In genomic region chr16:35569758-35570157, GRCm38 (mm10) we compare ENCODE assay signal across 16 mouse cellular contexts. TPM values are rescaled to one million over a fixed set of nuclear protein-coding genes. Genes with fewer than 3 reads are reported as not detected.
DNase-seq lines count a peak whose midpoint lies in the region; ATAC-seq and TF ChIP-seq lines count a peak whose summit lies in the region.
"Had no signal": no experiment of that assay in that cellular context is flagged by ENCODE, and none has a peak within 500 bp of the region (broad histone marks: within the 10 kb centered on the region; RNA-seq: fewer than 3 reads in every experiment).

No protein-coding gene starts in this region.

- ATAC-seq in forebrain, embryonic 12.5 days (ENCODE audit: low FRiP score), result no peak
- no peak for ATAC-seq in forebrain, embryonic 11.5 days (replicated peaks; ENCODE audit: low FRiP score)
- peak; percentile 83 for ATAC-seq in kidney, embryonic 16.5 days (ENCODE audit: low FRiP score, low TSS enrichment)
- ATAC-seq in midbrain, embryonic 13.5 days, result no peak
- no peak for ATAC-seq in midbrain, embryonic 16.5 days
- ATAC-seq in lung, postnatal 0 days, result peak; percentile 68

- H3K9me3 ChIP-seq in forebrain, embryonic 12.5 days, result no peaks in the 10 kb centered on the region
- no peaks in the 10 kb centered on the region for H3K9me3 ChIP-seq in forebrain, embryonic 11.5 days (ENCODE audit: control insufficient read depth, low read length)
- H3K9me3 ChIP-seq in kidney, embryonic 16.5 days (ENCODE audit: low read length), result no peaks in the 10 kb centered on the region
- no peaks in the 10 kb centered on the region for H3K9me3 ChIP-seq in midbrain, embryonic 13.5 days
- H3K9me3 ChIP-seq in midbrain, embryonic 16.5 days (replicated peaks; ENCODE audit: control insufficient read depth, low read length, poor library complexity, severe bottlenecking), result no peaks in the 10 kb centered on the region
- H3K9me3 ChIP-seq in lung, postnatal 0 days (ENCODE audit: low read length), result no peaks in the 10 kb centered on the region

- H3K4me1 ChIP-seq in forebrain, embryonic 12.5 days, result peaks cover 87% of the 10 kb centered on the region
- H3K4me1 ChIP-seq in forebrain, embryonic 11.5 days (replicated peaks; ENCODE audit: control insufficient read depth, insufficient read depth, low read length), result peaks cover 18% of the 10 kb centered on the region
- H3K4me1 ChIP-seq in kidney, embryonic 16.5 days (ENCODE audit: insufficient read depth, low read length), result peaks cover 8% of the 10 kb centered on the region
- H3K4me1 ChIP-seq in kidney, adult 2 months (ENCODE audit: control insufficient read depth, insufficient read depth, low read length), result no peaks in the 10 kb centered on the region
- peaks cover 70% of the 10 kb centered on the region for H3K4me1 ChIP-seq in midbrain, embryonic 13.5 days (replicated peaks)
- peaks cover 14% of the 10 kb centered on the region for H3K4me1 ChIP-seq in midbrain, embryonic 16.5 days (ENCODE audit: control insufficient read depth, insufficient read depth, low read length)
- H3K4me1 ChIP-seq in lung, postnatal 0 days (ENCODE audit: insufficient read depth, low read depth, low read length), result no peaks in the 10 kb centered on the region

- H3K27me3 ChIP-seq in forebrain, embryonic 12.5 days, result no peaks in the 10 kb centered on the region
- H3K27me3 ChIP-seq in forebrain, embryonic 11.5 days (ENCODE audit: control insufficient read depth, insufficient read depth, low read length), result no peaks in the 10 kb centered on the region
- no peaks in the 10 kb centered on the region for H3K27me3 ChIP-seq in kidney, embryonic 16.5 days (ENCODE audit: insufficient read depth, low read length)
- H3K27me3 ChIP-seq in kidney, adult 2 months (replicated peaks; ENCODE audit: control insufficient read depth, insufficient read depth, low read length), result no peaks in the 10 kb centered on the region
- no peaks in the 10 kb centered on the region for H3K27me3 ChIP-seq in midbrain, embryonic 13.5 days
- no peaks in the 10 kb centered on the region for H3K27me3 ChIP-seq in midbrain, embryonic 16.5 days (ENCODE audit: control insufficient read depth, insufficient read depth, low read depth, low read length)
- no peaks in the 10 kb centered on the region for H3K27me3 ChIP-seq in lung, postnatal 0 days (replicated peaks; ENCODE audit: insufficient read depth, low read length)

- TF ChIP-seq CTCF in kidney, adult 2 months (conservative IDR thresholded peaks at IDR 0.05; ENCODE audit: insufficient read depth, insufficient read length, low read depth, low read length), result no peak
- no peak for TF ChIP-seq CTCF in lung, postnatal 0 days (IDR thresholded peaks at IDR 0.05)

- TF ChIP-seq POLR2A in kidney, adult 2 months (IDR thresholded peaks at IDR 0.05; ENCODE audit: low read depth, low read length), result no peak

- peak overlapping the region; percentile 43; the same call in 1 of the 2 replicates for H3K27ac ChIP-seq in forebrain, embryonic 12.5 days
- H3K27ac ChIP-seq in forebrain, embryonic 11.5 days (ENCODE audit: low read depth, low read length), result no peak overlapping the region
- H3K27ac ChIP-seq in kidney, embryonic 16.5 days (ENCODE audit: low read length), result no peak overlapping the region
- no peak overlapping the region for H3K27ac ChIP-seq in kidney, adult 2 months (ENCODE audit: insufficient read depth, low read depth, low read length)
- H3K27ac ChIP-seq in midbrain, embryonic 13.5 days, result peak overlapping the region; percentile 57
- H3K27ac ChIP-seq in midbrain, embryonic 16.5 days (ENCODE audit: low read length), result no peak overlapping the region
- H3K27ac ChIP-seq in lung, postnatal 0 days (ENCODE audit: low read length), result no peak overlapping the region

- H3K9ac ChIP-seq in forebrain, embryonic 12.5 days, result no peak overlapping the region
- H3K9ac ChIP-seq in forebrain, embryonic 11.5 days (ENCODE audit: low read length), result no peak overlapping the region
- H3K9ac ChIP-seq in kidney, embryonic 16.5 days (replicated peaks; ENCODE audit: low read length), result no peak overlapping the region
- no peak overlapping the region; the same call in 1 of the 2 replicates for H3K9ac ChIP-seq in midbrain, embryonic 13.5 days (replicated peaks)
- H3K9ac ChIP-seq in midbrain, embryonic 16.5 days (ENCODE audit: low read depth, low read length), result no peak overlapping the region
- no peak overlapping the region for H3K9ac ChIP-seq in lung, postnatal 0 days (replicated peaks; ENCODE audit: low read depth)

- no peak overlapping the region for H3K4me3 ChIP-seq in forebrain, embryonic 12.5 days (replicated peaks)
- no peak overlapping the region for H3K4me3 ChIP-seq in forebrain, embryonic 11.5 days (ENCODE audit: low read depth, low read length)
- no peak overlapping the region for H3K4me3 ChIP-seq in kidney, embryonic 16.5 days (ENCODE audit: low read length)
- H3K4me3 ChIP-seq in kidney, adult 2 months (ENCODE audit: insufficient read depth, low read depth, low read length), result no peak overlapping the region
- no peak overlapping the region for H3K4me3 ChIP-seq in midbrain, embryonic 13.5 days (replicated peaks)
- no peak overlapping the region for H3K4me3 ChIP-seq in midbrain, embryonic 16.5 days (ENCODE audit: low read depth, low read length)
- H3K4me3 ChIP-seq in lung, postnatal 0 days (ENCODE audit: low read depth, low read length), result no peak overlapping the region

- WGBS in forebrain, embryonic 12.5 days, result 63% methylated on average over 9 of the region's 9 CpGs
- WGBS in forebrain, embryonic 11.5 days, result 69% methylated on average over 9 of the region's 9 CpGs
- 20% methylated on average over 9 of the region's 9 CpGs for WGBS in kidney, embryonic 16.5 days
- 37% methylated on average over 9 of the region's 9 CpGs for WGBS in kidney, adult 2 months
- WGBS in midbrain, embryonic 13.5 days, result 34% methylated on average over 9 of the region's 9 CpGs
- 23% methylated on average over 9 of the region's 9 CpGs for WGBS in midbrain, embryonic 16.5 days
- WGBS in lung, postnatal 0 days, result 33% methylated on average over 9 of the region's 9 CpGs

- TF ChIP-seq EP300 in lung, postnatal 0 days (IDR thresholded peaks at IDR 0.05), result no peak

- no peak for DNase-seq in forebrain, embryonic 11.5 days (ENCODE audit: low spot score)
- no peak for DNase-seq in kidney, adult 2 months
- DNase-seq in lung, postnatal 0 days (ENCODE audit: low spot score), result peak; percentile 43
- no peak for DNase-seq in thymus, postnatal 4 days
- DNase-seq: adrenal gland, postnatal 14 days; cerebellum, adult 8-10 months; gastrocnemius, postnatal 25 days; heart, postnatal 36 days; kidney, adult 9 months; liver; right cerebral cortex, postnatal 4 days; thymus, adult 18-20 months had no signal

- no peaks in the 10 kb centered on the region for H3K36me3 ChIP-seq in forebrain, embryonic 12.5 days (replicated peaks)
- no peaks in the 10 kb centered on the region for H3K36me3 ChIP-seq in forebrain, embryonic 11.5 days (ENCODE audit: control insufficient read depth, insufficient read depth, low read length)
- no peaks in the 10 kb centered on the region for H3K36me3 ChIP-seq in kidney, embryonic 16.5 days (ENCODE audit: insufficient read depth, low read length)
- H3K36me3 ChIP-seq in kidney, adult 2 months (ENCODE audit: control insufficient read depth, insufficient read depth, low read length), result no peaks in the 10 kb centered on the region
- H3K36me3 ChIP-seq in midbrain, embryonic 13.5 days, result no peaks in the 10 kb centered on the region
- no peaks in the 10 kb centered on the region for H3K36me3 ChIP-seq in midbrain, embryonic 16.5 days (ENCODE audit: control insufficient read depth, insufficient read depth, low read length)
- no peaks in the 10 kb centered on the region for H3K36me3 ChIP-seq in lung, postnatal 0 days (ENCODE audit: insufficient read depth, low read length)

- no peak overlapping the region for H3K4me2 ChIP-seq in forebrain, embryonic 12.5 days
- no peak overlapping the region for H3K4me2 ChIP-seq in forebrain, embryonic 11.5 days (ENCODE audit: low read depth, low read length, severe bottlenecking)
- H3K4me2 ChIP-seq in kidney, embryonic 16.5 days (replicated peaks; ENCODE audit: low read depth, low read length), result no peak overlapping the region
- H3K4me2 ChIP-seq in midbrain, embryonic 13.5 days (replicated peaks), result no peak overlapping the region
- no peak overlapping the region for H3K4me2 ChIP-seq in midbrain, embryonic 16.5 days (ENCODE audit: low read length)
- no peak overlapping the region for H3K4me2 ChIP-seq in lung, postnatal 0 days (replicated peaks; ENCODE audit: low read depth, low read length)

RNA-seq across cellular contexts. Expression of gene Sema5b, which starts 28.8 kb away (rescaled TPM):
- polyA plus RNA-seq in forebrain, embryonic 12.5 days (2016; fragmentation: Nextera tagmentation; extraction: Ambion mirVana), result 55.7 and 59.5 TPM in 2 replicates
- polyA plus RNA-seq in forebrain, embryonic 11.5 days (2014; fragmentation: Nextera tagmentation; extraction: Ambion mirVana), result 58.0 and 62.6 TPM in 2 replicates
- 6.4 and 7.3 TPM in 2 replicates for polyA plus RNA-seq in kidney, embryonic 16.5 days (2015; fragmentation: Nextera tagmentation; extraction: Ambion mirVana)
- polyA plus RNA-seq in kidney, adult 2 months (2012; rRNA removed), result 1.4 and 1.9 TPM in 2 replicates
- polyA plus RNA-seq in midbrain, embryonic 13.5 days (2015; fragmentation: Nextera tagmentation; extraction: Ambion mirVana), result 36.9 and 43.6 TPM in 2 replicates
- polyA plus RNA-seq in midbrain, embryonic 16.5 days (2015; fragmentation: Nextera tagmentation; extraction: Ambion mirVana), result 17.5 and 18.0 TPM in 2 replicates
- polyA plus RNA-seq in lung, postnatal 0 days (2015; fragmentation: Nextera tagmentation; extraction: Ambion mirVana), result 0.60 and 0.92 TPM in 2 replicates

Comparison
In these comparisons a context has a peak if more than half of its experiments do, and no peak if none do; other contexts are left out.
1. H3K27ac ChIP-seq: peak in forebrain, embryonic 12.5 days (single experiment) and midbrain, embryonic 13.5 days (single experiment); none in forebrain, embryonic 11.5 days (single experiment), kidney, embryonic 16.5 days (single experiment), kidney, adult 2 months (single experiment), midbrain, embryonic 16.5 days (single experiment) and lung, postnatal 0 days (single experiment).
2. ATAC-seq: peak in kidney, embryonic 16.5 days (single experiment) and lung, postnatal 0 days (single experiment); none in forebrain, embryonic 12.5 days (single experiment), forebrain, embryonic 11.5 days (single experiment), midbrain, embryonic 13.5 days (single experiment) and midbrain, embryonic 16.5 days (single experiment).